Mouse (Mus musculus) lung, embryonic 16.5 days (tissue): ENCODE results near the gene Ube2k. TPM values are rescaled to one million over a fixed set of nuclear protein-coding genes. Genes with fewer than 3 reads are reported as not detected.

ENCODE experiments used
- ATAC-seq: fragments of 200-750 bp; cut with Nextera tagmentation; 2 replicates; pipeline ENCODE4 v1.8.0; 2017; ENCODE audit warnings: low read depth, mild to moderate bottlenecking, moderate library complexity
- H3K27ac ChIP-seq: fragments of 300-500 bp; sonication (generic); 2 replicates; pipeline ENCODE4 v1.5.1; 2014; ENCODE audit warnings: mild to moderate bottlenecking, control low read depth, low read length
- H3K27me3 ChIP-seq: fragments of 300-500 bp; sonication (generic); 2 replicates; pipeline ENCODE4 v1.6.1; 2014; ENCODE audit warnings: low read depth, low read length, mixed read lengths; ENCODE audit not compliant: control insufficient read depth, insufficient read depth
- H3K36me3 ChIP-seq: fragments of 300-500 bp; sonication (generic); 2 replicates; pipeline ENCODE4 v1.6.1; 2014; ENCODE audit warnings: low read length; ENCODE audit not compliant: control insufficient read depth, insufficient read depth
- H3K4me1 ChIP-seq: fragments of 300-500 bp; sonication (generic); replicated peaks from 2 replicates; pipeline ENCODE4 v1.6.1; 2014; ENCODE audit warnings: low read length, mixed read lengths; ENCODE audit not compliant: control insufficient read depth, insufficient read depth
- H3K4me2 ChIP-seq: fragments of 300-500 bp; sonication (generic); 2 replicates; pipeline ENCODE4 v1.6.1; 2014; ENCODE audit warnings: low read depth, low read length, control low read depth
- H3K4me3 ChIP-seq: fragments of 300-500 bp; sonication (generic); 2 replicates; pipeline ENCODE4 v1.5.1; 2014; ENCODE audit warnings: mild to moderate bottlenecking, low read length, control low read depth
- H3K9ac ChIP-seq: fragments of 300-500 bp; sonication (generic); 2 replicates; pipeline ENCODE4 v1.6.1; 2014; ENCODE audit warnings: low read length, control low read depth
- H3K9me3 ChIP-seq: fragments of 300-500 bp; sonication (generic); 2 replicates; pipeline ENCODE4 v1.6.1; 2016; ENCODE audit warnings: low read length; ENCODE audit not compliant: control insufficient read depth
- WGBS: fragments of 180-500 bp; shearing (Covaris S2); extraction: QIAGEN DNeasy Blood & Tissue Kit; methylation state at CpG from one replicate; pipeline ENCODE4 v1.1.7; 2014; 5-methylcytosine and 5-hydroxymethylcytosine counted together
- polyA plus RNA-seq: library from polyadenylated mRNA; unstranded; fragments of >200 nt; fragmentation: Nextera tagmentation; extraction: Ambion mirVana; gene quantifications from 2 replicates; pipeline ENCODE4 v1.2.1, GENCODE M21; 2015

Ube2k gene
- polyA plus RNA-seq: 133 and 146 TPM in 2 replicates

DNA sequence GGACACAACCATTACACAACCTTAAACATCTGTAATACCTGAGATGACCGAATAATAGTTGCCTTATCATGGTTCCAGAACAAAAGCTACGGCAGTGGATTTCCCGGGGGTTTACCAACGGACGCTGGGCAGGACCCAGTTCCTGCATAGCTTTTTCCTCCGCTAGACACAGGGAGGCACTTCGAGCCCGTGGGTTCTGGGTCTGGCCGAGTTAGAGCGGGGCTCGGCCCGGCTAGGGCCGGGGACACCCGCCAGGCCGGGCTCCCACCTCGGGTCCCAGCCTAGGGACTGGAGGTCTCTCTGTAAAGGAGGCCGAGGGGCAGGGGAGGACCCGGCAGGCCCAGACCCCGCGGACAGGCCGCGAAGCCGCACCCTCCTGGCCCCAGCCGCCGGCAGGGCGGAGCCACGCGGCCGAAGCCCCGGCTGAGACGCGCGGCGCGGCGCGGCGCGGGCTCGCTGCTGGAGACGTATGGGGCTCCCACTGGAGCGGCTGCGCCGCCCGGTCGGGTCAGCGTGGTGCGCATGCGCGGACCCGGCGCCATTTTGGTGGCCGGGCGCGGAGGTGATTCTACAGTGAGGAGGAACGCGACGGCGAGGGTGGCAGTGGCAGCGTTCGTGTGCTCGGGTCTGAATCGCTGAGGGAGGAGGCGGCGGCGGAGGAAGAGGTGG, at the start of gene Ube2k, which contains the start of gene Smim14:
TSS of gene Ube2k (plus strand) at position 483 of the 669 bp plus-strand sequence.
TSS of gene Smim14 (minus strand) at position 434 of the 669 bp plus-strand sequence.
- Histone ChIP-seq H3K9me3 (no peaks in the 10 kb centered on the region), H3K4me3 (peak within 1 kb of the TSS; percentile 64), H3K36me3 (no peaks in the 10 kb centered on the region), H3K4me2 (peak within 1 kb of the TSS; percentile 79), H3K27me3 (no peaks in the 10 kb centered on the region), H3K4me1 (peaks cover 14% of the 10 kb centered on the region), H3K27ac (peak within 1 kb of the TSS; percentile 99), H3K9ac (peak within 1 kb of the TSS; percentile 83)
- peak; percentile 99 for ATAC-seq
- under 1% methylated on average over 60 of the region's 66 CpGs for WGBS

DNA sequence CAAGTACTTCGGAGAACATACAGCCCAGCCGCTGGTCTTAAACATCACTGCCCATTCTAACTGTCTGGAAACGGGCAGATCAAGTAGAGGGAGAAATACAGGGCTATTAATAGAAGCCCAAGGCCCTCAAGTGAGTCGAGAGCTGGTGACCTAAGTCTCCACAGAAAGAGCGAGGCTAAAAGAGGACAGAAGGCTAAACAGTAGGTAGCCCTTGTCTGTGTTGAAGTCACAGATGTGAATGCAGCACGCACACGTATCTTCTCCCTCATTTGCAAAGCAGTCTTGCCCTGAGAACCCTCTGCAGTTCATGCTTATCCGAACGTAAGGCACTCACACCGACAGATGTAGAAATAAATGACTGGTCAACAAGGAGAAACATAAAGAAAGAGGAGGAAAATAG, 49.7 kb upstream of the Ube2k start:
- H3K9me3 ChIP-seq: no peaks in the 10 kb centered on the region
- H3K27me3 ChIP-seq: no peaks in the 10 kb centered on the region
- H3K9ac ChIP-seq: no peak overlapping the region
- H3K36me3 ChIP-seq: no peaks in the 10 kb centered on the region
- no peak for ATAC-seq
- no peak overlapping the region for H3K4me3 ChIP-seq
- no peak overlapping the region for H3K4me2 ChIP-seq
- H3K27ac ChIP-seq: no peak overlapping the region
- 83% methylated on average over 10 of the region's 10 CpGs for WGBS
- H3K4me1 ChIP-seq: peaks cover 11% of the 10 kb centered on the region

DNA sequence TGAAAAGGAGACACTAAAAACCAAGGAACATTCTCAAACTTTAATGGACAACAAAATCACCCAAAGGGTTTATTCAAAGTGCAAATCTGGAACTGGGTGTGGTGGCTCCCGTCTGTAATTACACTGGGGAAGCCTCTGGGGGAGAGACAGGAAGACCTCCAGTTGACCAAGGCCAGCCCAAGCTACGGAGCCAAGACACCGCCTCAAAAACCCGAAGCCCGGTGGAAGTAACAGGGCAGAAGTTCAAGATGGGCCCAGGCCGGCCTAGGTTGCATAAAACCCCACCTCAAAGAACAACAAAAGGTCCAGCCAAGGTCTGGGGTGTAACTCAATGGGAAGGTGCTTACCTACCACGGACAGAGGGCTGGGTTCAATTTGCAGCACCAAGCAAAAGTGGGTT, 48.3 kb upstream of the Ube2k start:
- H3K4me3 ChIP-seq: no peak overlapping the region
- H3K9me3 ChIP-seq: no peaks in the 10 kb centered on the region
- H3K9ac ChIP-seq: no peak overlapping the region
- no peaks in the 10 kb centered on the region for H3K27me3 ChIP-seq
- H3K27ac ChIP-seq: no peak overlapping the region
- no peak overlapping the region for H3K4me2 ChIP-seq
- H3K36me3 ChIP-seq: no peaks in the 10 kb centered on the region
- WGBS: 72% methylated on average over 7 of the region's 7 CpGs
- no peak for ATAC-seq
- peaks cover 17% of the 10 kb centered on the region for H3K4me1 ChIP-seq

DNA sequence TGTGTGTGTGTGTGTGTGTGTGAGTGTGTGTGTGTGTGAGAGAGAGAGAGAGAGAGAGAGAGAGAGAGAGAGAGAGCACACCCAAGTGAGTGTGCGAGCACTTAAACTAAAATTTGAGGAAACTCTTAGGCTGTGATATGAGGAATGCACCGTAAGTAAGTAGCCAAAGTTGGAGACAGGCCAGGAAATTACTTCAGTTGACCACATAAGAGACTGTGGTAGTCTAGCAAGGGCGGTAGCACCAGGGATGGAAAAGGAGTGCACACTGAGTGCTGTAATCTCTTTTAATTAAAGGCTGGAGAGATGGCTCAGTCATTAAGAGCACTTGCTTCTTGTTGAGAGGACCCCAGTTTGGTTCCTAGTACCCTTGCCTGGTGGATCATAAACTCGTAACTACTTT, 47.2 kb upstream of the Ube2k start:
- Histone ChIP-seq H3K4me2 (no peak overlapping the region), H3K27me3 (no peaks in the 10 kb centered on the region), H3K9me3 (no peaks in the 10 kb centered on the region), H3K27ac (no peak overlapping the region), H3K9ac (no peak overlapping the region), H3K4me1 (peaks cover 17% of the 10 kb centered on the region), H3K4me3 (no peak overlapping the region), H3K36me3 (no peaks in the 10 kb centered on the region)
- peak; percentile 41; the same call in 1 of the 2 replicates for ATAC-seq
- WGBS: 37% methylated on average over 4 of the region's 4 CpGs

DNA sequence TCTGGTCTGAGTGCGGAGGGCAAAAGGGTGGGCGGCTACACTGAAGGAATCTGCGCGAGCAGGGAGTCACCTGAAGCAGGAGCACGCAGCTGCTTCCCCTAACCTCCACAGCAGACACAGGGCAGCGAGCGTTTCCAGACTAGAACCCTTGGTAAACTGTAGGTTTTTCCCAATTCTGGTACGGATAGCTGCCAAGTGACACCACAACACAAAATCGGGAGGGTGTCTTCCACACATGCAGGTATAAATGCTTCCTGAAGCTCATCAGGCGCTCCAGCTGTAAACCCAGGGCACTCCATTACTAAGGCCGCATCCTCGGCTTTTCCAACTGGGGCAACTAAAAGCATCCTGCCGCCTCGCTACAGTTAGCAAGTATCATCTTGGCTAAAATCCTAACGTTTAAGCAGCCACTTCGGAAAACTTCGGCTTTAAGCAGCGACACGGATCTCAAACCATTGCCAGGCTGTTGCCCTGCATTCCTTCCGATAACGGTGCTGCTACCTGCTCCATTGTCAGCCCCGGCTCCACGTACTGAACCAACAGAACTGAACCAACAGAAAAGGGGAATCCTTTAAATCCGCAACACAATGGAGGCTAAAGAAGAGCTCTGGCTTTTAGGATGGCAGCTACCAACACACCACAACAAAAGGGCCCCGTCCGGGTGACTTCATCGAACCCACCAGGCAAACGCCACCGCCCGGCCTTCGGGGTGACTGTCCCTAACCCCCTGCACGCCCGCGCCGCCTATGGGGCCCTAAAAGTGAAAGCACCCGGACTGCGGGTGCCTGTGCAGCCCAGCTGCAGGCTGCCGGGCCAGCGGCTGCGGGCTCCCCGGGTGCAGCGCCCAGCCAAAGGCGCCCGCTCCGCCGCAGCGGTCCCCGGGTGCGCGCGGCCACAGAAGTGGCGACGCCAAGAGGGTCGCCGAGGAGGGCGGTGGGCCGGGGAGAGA, 45.0 kb upstream of the Ube2k start:
- Histone ChIP-seq H3K27me3 (no peaks in the 10 kb centered on the region), H3K36me3 (no peaks in the 10 kb centered on the region), H3K4me1 (peaks cover 14% of the 10 kb centered on the region), H3K27ac (peak overlapping the region; percentile 96), H3K9ac (peak overlapping the region; percentile 92), H3K4me3 (peak overlapping the region; percentile 93), H3K4me2 (peak overlapping the region; percentile 87), H3K9me3 (no peaks in the 10 kb centered on the region)
- WGBS: under 1% methylated on average over 55 of the region's 57 CpGs
- peak; percentile 88 for ATAC-seq

DNA sequence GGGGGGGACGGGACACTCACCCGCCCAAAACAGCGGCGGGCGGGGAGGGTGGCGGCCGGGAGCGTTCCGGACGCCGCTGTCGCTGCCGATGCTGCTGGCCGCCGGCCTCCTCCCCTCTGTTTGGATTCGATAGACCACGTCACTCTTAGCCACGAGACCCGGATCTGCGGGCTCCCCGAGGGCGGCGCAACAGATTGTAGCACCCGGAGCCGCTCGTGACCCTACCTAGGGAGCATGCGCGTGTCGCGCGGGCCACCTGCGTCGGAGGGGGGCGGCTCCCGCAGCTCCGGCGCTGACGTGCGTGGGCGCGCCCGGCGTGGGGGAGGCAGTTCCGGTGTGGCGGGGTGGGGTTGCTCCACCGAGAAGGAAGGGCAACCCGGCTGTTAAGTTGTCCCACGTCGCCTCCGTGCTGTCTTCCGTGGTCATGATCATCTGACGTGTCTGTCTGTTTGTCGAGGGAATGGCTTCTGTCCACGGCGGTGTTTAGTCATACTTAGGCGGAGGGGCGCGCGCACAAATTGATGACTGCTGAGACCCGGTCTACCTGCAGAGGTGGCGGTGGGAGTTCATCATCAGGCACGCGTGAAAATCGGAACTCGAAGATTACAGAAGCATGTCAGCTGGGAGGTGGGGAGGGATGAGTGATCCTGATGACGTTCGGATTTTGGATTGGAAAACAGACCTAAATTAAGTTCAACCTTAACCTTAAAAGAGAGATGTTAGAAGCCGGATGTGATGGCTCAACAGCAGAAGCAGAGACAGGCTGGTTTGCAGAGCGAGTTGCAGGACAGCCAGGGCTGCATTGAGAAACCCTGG, 44.1 kb upstream of the Ube2k start, which contains the start of gene Gm43552:
TSS of gene Gm43552 (minus strand) at position 118 of the 816 bp plus-strand sequence.
- Histone ChIP-seq H3K27ac (peak within 1 kb of the TSS; percentile 96), H3K36me3 (no peaks in the 10 kb centered on the region), H3K4me1 (peaks cover 14% of the 10 kb centered on the region), H3K9me3 (no peaks in the 10 kb centered on the region), H3K4me2 (peak within 1 kb of the TSS; percentile 87), H3K27me3 (no peaks in the 10 kb centered on the region), H3K9ac (peak within 1 kb of the TSS; percentile 92), H3K4me3 (peak within 1 kb of the TSS; percentile 93)
- WGBS: under 1% methylated on average over 61 of the region's 69 CpGs
- ATAC-seq: peak; percentile 97

DNA sequence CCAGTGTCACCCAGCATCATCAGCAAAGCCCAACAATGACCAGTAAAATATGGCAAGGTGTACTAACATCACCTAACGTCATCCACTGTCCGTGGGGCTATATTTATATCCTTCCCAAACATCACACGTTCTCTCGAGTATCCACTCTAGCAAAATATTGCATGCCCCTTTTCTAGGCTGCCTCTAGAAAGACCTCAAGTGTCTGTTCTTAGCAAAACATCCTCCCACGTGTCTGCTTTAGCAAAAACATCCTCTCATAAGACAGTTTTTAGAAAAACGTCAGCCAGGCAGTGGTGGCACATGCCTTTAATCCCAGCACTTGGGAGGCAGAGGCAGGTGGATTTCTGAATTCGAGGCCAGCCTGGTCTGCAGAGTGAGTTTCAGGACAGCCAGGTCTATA, 36.8 kb upstream of the Ube2k start:
- Histone ChIP-seq H3K27me3 (no peaks in the 10 kb centered on the region), H3K4me3 (no peak overlapping the region), H3K27ac (no peak overlapping the region), H3K9ac (no peak overlapping the region), H3K4me1 (no peaks in the 10 kb centered on the region), H3K4me2 (no peak overlapping the region), H3K36me3 (no peaks in the 10 kb centered on the region), H3K9me3 (no peaks in the 10 kb centered on the region)
- ATAC-seq: no peak
- 75% methylated on average over 7 of the region's 7 CpGs for WGBS

GRCm38 (mm10) chr5:65501407-65501806, 35.6 kb upstream of the Ube2k start:
- Histone ChIP-seq H3K9ac (no peak overlapping the region), H3K27me3 (no peaks in the 10 kb centered on the region), H3K36me3 (no peaks in the 10 kb centered on the region), H3K9me3 (no peaks in the 10 kb centered on the region), H3K4me1 (no peaks in the 10 kb centered on the region), H3K4me3 (no peak overlapping the region), H3K4me2 (no peak overlapping the region), H3K27ac (no peak overlapping the region)
- no peak for ATAC-seq
- WGBS: 65% methylated on average over 9 of the region's 9 CpGs
